10 mouse cellular contexts compared by ENCODE assay signal in the genomic region with DNA sequence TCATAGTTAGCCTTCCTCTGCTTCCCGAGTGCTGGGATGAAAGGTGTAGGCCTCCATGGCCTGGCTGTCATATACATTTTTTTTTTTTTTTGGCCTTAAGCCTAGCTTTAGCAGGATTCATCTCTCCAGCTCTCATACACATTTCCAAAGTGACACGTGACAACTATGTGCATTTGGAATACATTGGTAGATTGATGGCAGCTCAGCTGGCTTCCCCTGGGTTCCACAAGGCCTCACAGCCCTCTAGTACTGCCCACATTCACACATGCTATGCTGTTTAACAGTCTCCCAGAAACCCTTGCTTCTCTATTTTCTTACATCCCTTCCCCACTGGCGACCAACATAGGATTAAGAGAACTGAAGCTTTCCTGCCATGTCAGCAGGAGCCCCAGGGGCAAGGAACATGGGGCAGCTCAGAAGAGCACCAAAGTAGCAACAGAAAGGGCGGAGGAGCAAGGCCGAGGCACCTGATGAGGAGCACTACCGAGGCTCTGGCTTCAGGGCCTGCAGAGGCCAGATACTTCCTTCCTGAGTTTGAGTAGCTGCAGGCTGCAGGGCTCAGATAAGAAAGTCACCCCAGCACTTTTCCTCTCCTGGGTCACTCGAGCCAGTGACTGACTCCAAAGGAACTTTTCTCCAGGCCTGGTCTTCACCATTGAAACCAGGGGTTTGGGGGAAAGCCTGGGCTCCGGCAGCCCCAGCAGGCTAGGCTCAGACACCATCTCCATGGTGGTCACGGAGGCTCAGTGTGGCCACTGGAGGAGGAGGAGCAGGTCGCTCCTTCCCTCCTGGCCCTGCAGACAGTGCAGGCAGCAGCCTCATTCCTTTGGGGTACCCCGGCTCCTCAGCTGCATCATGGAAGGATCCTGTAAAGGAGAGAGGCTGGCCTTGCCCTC. TPM values are rescaled to one million over a fixed set of nuclear protein-coding genes. Genes with fewer than 3 reads are reported as not detected.
DNase-seq lines count a peak whose midpoint lies in the region; ATAC-seq lines count a peak whose summit lies in the region.
"Had no signal": no experiment of that assay in that cellular context is flagged by ENCODE, and none has a peak within 500 bp of the region (broad histone marks: within the 10 kb centered on the region; RNA-seq: fewer than 3 reads in every experiment).

No protein-coding gene starts in this region.

- no peak overlapping the region for H3K9ac ChIP-seq in kidney, embryonic 15.5 days
- H3K9ac ChIP-seq in heart, embryonic 12.5 days = peak overlapping the region; percentile 47; the same call in 1 of the 2 replicates
- no peak overlapping the region for H3K9ac ChIP-seq in midbrain, embryonic 16.5 days (ENCODE audit: low read depth, low read length)

- no peak; the same call in 1 of the 2 replicates for ATAC-seq in kidney, embryonic 15.5 days (replicated peaks; ENCODE audit: low FRiP score)
- peak; percentile 83 for ATAC-seq in heart, embryonic 12.5 days (ENCODE audit: insufficient number of reproducible peaks, low FRiP score)
- peak; percentile 28; the same call in 1 of the 2 replicates for ATAC-seq in megakaryocyte, adult 5-6 weeks (ENCODE audit: poor library complexity, severe bottlenecking)
- ATAC-seq in midbrain, embryonic 16.5 days = no peak

- no peaks in the 10 kb centered on the region for H3K27me3 ChIP-seq in kidney, embryonic 15.5 days
- no peaks in the 10 kb centered on the region for H3K27me3 ChIP-seq in heart, embryonic 12.5 days (replicated peaks)
- no peaks in the 10 kb centered on the region for H3K27me3 ChIP-seq in midbrain, embryonic 16.5 days (ENCODE audit: control insufficient read depth, insufficient read depth, low read depth, low read length)

- peaks cover 80% of the 10 kb centered on the region for H3K36me3 ChIP-seq in kidney, embryonic 15.5 days
- peaks cover 87% of the 10 kb centered on the region for H3K36me3 ChIP-seq in heart, embryonic 12.5 days
- peaks cover 32% of the 10 kb centered on the region for H3K36me3 ChIP-seq in midbrain, embryonic 16.5 days (ENCODE audit: control insufficient read depth, insufficient read depth, low read length)

- no peak overlapping the region for H3K4me2 ChIP-seq in kidney, embryonic 15.5 days
- H3K4me2 ChIP-seq in heart, embryonic 12.5 days = no peak overlapping the region
- no peak overlapping the region for H3K4me2 ChIP-seq in midbrain, embryonic 16.5 days (ENCODE audit: low read length)
- H3K4me2 ChIP-seq: midbrain, embryonic 11.5 days had no signal

- H3K4me1 ChIP-seq in kidney, embryonic 15.5 days = peaks cover 23% of the 10 kb centered on the region
- H3K4me1 ChIP-seq in heart, embryonic 12.5 days (replicated peaks) = peaks cover 20% of the 10 kb centered on the region
- H3K4me1 ChIP-seq in midbrain, embryonic 16.5 days (ENCODE audit: control insufficient read depth, insufficient read depth, low read length) = peaks cover 4% of the 10 kb centered on the region; the same call in 1 of the 2 replicates

- no peak for DNase-seq in kidney, adult 8-10 months
- peak; percentile 26 for DNase-seq in brain, adult 2 months (ENCODE audit: low read depth, low spot score)
- DNase-seq in urinary bladder, postnatal 25 days (ENCODE audit: low spot score) = no peak
- DNase-seq in thymus, postnatal 25 days = no peak
- DNase-seq: thymus, postnatal 14 days had no signal

- peak overlapping the region; percentile 59; the same call in 1 of the 2 replicates for H3K27ac ChIP-seq in kidney, embryonic 15.5 days
- H3K27ac ChIP-seq in heart, embryonic 12.5 days (ENCODE audit: poor library complexity, severe bottlenecking) = peak overlapping the region; percentile 75
- H3K27ac ChIP-seq in midbrain, embryonic 16.5 days (ENCODE audit: low read length) = no peak overlapping the region

- H3K4me3 ChIP-seq in kidney, embryonic 15.5 days (replicated peaks) = no peak overlapping the region
- no peak overlapping the region for H3K4me3 ChIP-seq in heart, embryonic 12.5 days
- H3K4me3 ChIP-seq in midbrain, embryonic 16.5 days (ENCODE audit: low read depth, low read length) = no peak overlapping the region

- H3K9me3 ChIP-seq in kidney, embryonic 15.5 days (replicated peaks) = no peaks in the 10 kb centered on the region
- no peaks in the 10 kb centered on the region for H3K9me3 ChIP-seq in heart, embryonic 12.5 days (replicated peaks)
- H3K9me3 ChIP-seq in midbrain, embryonic 16.5 days (replicated peaks; ENCODE audit: control insufficient read depth, low read length, poor library complexity, severe bottlenecking) = no peaks in the 10 kb centered on the region

- 78% methylated on average over 11 of the region's 11 CpGs for WGBS in kidney, embryonic 15.5 days
- 59% methylated on average over 11 of the region's 11 CpGs for WGBS in heart, embryonic 12.5 days
- 83% methylated on average over 11 of the region's 11 CpGs for WGBS in midbrain, embryonic 16.5 days

RNA-seq across cellular contexts. Expression of gene Samm50, which starts 17.7 kb away (rescaled TPM):
- 127 and 132 TPM in 2 replicates for polyA plus RNA-seq in kidney, embryonic 15.5 days (2015; fragmentation: Nextera tagmentation; extraction: Ambion mirVana)
- 122 and 125 TPM in 2 replicates for polyA plus RNA-seq in heart, embryonic 12.5 days (2016; fragmentation: Nextera tagmentation; extraction: Ambion mirVana)
- total RNA-seq in megakaryocyte, adult 5-6 weeks (2015) = 25.7 and 30.5 TPM in 2 replicates
- 26.0 and 26.4 TPM in 2 replicates for total RNA-seq in megakaryocyte, adult 5-6 weeks (2017)
- polyA plus RNA-seq in midbrain, embryonic 16.5 days (2015; fragmentation: Nextera tagmentation; extraction: Ambion mirVana) = 90.6 and 93.8 TPM in 2 replicates

RNA-seq across cellular contexts. Expression of gene Parvb, which starts 22.1 kb away (rescaled TPM):
- polyA plus RNA-seq in kidney, embryonic 15.5 days (2015; fragmentation: Nextera tagmentation; extraction: Ambion mirVana) = 3.8 and 4.7 TPM in 2 replicates
- polyA plus RNA-seq in heart, embryonic 12.5 days (2016; fragmentation: Nextera tagmentation; extraction: Ambion mirVana) = 13.5 and 13.8 TPM in 2 replicates
- total RNA-seq in megakaryocyte, adult 5-6 weeks (2015) = 32.7 and 38.8 TPM in 2 replicates
- total RNA-seq in megakaryocyte, adult 5-6 weeks (2017) = 9.5 and 10.6 TPM in 2 replicates
- polyA plus RNA-seq in midbrain, embryonic 16.5 days (2015; fragmentation: Nextera tagmentation; extraction: Ambion mirVana) = 4.3 and 4.7 TPM in 2 replicates

RNA-seq across cellular contexts. Expression of gene Pnpla3, which starts 42.1 kb away (rescaled TPM):
- 0.45 and 1.1 TPM in 2 replicates for polyA plus RNA-seq in kidney, embryonic 15.5 days (2015; fragmentation: Nextera tagmentation; extraction: Ambion mirVana)
- 0.60 and 1.1 TPM in 2 replicates for polyA plus RNA-seq in heart, embryonic 12.5 days (2016; fragmentation: Nextera tagmentation; extraction: Ambion mirVana)
- not detected in 2 replicates for total RNA-seq in megakaryocyte, adult 5-6 weeks (2015)
- total RNA-seq in megakaryocyte, adult 5-6 weeks (2017) = not detected in 2 replicates
- 7.0 and 7.1 TPM in 2 replicates for polyA plus RNA-seq in midbrain, embryonic 16.5 days (2015; fragmentation: Nextera tagmentation; extraction: Ambion mirVana)

Comparison
In these comparisons a context has a peak if more than half of its experiments do, and no peak if none do; other contexts are left out.
1. ATAC-seq: peak in heart, embryonic 12.5 days (single experiment) and megakaryocyte, adult 5-6 weeks (single experiment); none in kidney, embryonic 15.5 days (single experiment) and midbrain, embryonic 16.5 days (single experiment).